Mouse (Mus musculus) testis, adult 2 months (tissue): ENCODE measurements around the gene Tmc8.

Source experiments
- CTCF ChIP-seq: fragments of 200-500 bp; IDR thresholded peaks from 2 replicates; pipeline ENCODE4 v1.5.1; 2012; ENCODE audit warnings: low read depth, mild to moderate bottlenecking, inconsistent platforms, low read length, moderate library complexity; ENCODE audit not compliant: control insufficient read depth, insufficient read depth, insufficient replicate concordance
- POLR2A ChIP-seq: fragments of 200-500 bp; IDR thresholded peaks from 2 replicates; pipeline ENCODE4 v1.6.1; 2012; ENCODE audit warnings: low read depth, mild to moderate bottlenecking, inconsistent platforms, low read length, moderate library complexity; ENCODE audit not compliant: control insufficient read depth

- TF ChIP-seq CTCF = no peak
- no peak for TF ChIP-seq POLR2A
Measured at GRCm38 (mm10) chr11:117799174-117799573, 17.3 kb downstream of the Tmc8 start.
